Mouse (Mus musculus) CH12.LX (cell line): ENCODE data around the gene Plp2.

ENCODE experiments used
- CTCF ChIP-seq, 2 experiments: IDR thresholded peaks in 1 of 2; conservative IDR thresholded peaks in 1 of 2; 2 replicates each; pipeline ENCODE4 v1.5.1; 2011 to 2012; ENCODE audit warnings: low read depth in 2 of 2, low read length in 2 of 2, improper control_type of control experiment in 1 of 2, inconsistent platforms in 1 of 2, mild to moderate bottlenecking in 1 of 2, moderate library complexity in 1 of 2
- EP300 ChIP-seq: IDR thresholded peaks from 2 replicates; pipeline ENCODE4 v1.6.1; 2011; ENCODE audit warnings: low read length, improper control_type of control experiment
- MAFK ChIP-seq: IDR thresholded peaks from 2 replicates; pipeline ENCODE4 v1.6.1; 2011; ENCODE audit warnings: low read length, improper control_type of control experiment; ENCODE audit not compliant: insufficient replicate concordance
- POLR2A ChIP-seq: IDR thresholded peaks from 2 replicates; pipeline ENCODE4 v1.6.1; 2011; ENCODE audit warnings: low read depth, mild to moderate bottlenecking, improper control_type of control experiment, low read length
- TCF12 ChIP-seq: IDR thresholded peaks from 2 replicates; pipeline ENCODE4 v1.6.1; 2014; ENCODE audit warnings: low read depth, mild to moderate bottlenecking, inconsistent platforms, low read length, improper control_type of control experiment

DNA sequence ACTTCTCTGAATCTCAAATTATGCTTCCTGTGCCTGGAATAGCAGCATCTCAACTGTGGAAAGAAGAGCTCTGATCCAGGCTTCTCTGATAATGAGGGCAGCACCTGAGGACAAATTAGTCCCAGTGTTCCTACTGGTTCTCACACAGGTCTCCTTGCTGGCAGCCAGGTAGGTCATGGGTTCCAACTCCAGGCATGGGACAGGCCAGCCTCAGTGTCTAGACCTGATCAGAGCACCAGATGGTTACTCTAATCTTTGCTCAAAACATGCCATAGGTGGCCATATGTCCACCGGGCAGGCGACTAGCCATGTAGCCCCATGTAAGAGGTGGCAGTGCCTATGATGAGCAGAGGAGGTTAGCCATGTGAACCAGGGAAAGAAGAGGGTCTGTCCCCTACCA lies 17.1 kb upstream of the Plp2 start:
- TF ChIP-seq MAFK (no peak), POLR2A (no peak), TCF12 (no peak), CTCF (conservative IDR thresholded peaks at IDR 0.05 in 1 of 2, IDR thresholded peaks at IDR 0.05 in 1 of 2; ENCODE audit: low read depth in 2 of 2, low read length in 2 of 2) (no peak), EP300 (no peak)
